ENCODE assay signal across 1 mouse cellular context in the genomic region with DNA sequence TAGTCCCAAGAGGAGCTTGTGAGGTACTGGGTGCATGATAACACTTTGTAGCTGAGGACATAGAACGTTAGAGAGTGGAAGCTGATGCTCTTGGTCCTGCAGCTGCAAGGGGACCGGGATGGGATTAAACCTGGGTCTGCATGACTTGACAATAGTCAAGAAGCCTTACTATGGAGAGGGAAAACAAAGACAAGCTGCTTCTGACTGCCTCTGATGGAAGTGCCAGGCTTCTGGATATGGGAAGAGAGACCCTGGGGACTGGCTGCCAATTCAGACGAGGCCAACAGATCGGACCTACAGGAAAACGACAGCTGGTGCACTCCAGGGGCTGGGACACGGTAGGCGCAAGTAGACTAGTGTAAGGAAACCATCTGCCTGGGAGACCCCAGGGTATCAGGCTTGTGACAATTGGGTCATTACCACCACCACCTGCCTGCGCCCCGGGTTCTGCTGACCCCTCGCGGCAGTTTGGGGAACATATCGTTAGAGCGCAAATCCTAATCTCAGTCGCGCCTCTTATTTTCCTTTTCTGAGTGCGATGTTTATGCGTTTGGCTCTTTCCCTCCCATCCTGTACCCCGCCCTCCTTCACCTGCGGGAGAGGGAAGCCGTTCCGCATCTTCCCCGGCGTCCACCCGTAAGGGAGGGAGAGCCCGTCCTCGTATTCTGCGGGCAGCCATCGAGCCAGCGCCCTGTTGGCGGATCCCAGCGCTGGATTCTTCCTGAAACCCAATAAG.
TF ChIP-seq lines count a peak whose summit lies in the region.

No protein-coding gene starts in this region.

TF ChIP-seq in CH12.LX, 34 proteins besides CTCF, POLR2A, EP300 and RAD21:
- TF ChIP-seq NELFE (IDR thresholded peaks at IDR 0.05; ENCODE audit: low read depth, low read length) (0 out of 2 replicates have a peak, but pooled peaks have one; percentile 15), NRF1 (IDR thresholded peaks at IDR 0.05; ENCODE audit: low read depth, low read length) (no peak), SMC3 (IDR thresholded peaks at IDR 0.05; ENCODE audit: low read depth, low read length) (peak; percentile 67)
